Mouse (Mus musculus) spleen, adult 2 months (tissue): ENCODE measurements at regions not wholly inside any gene's neighbourhood (a gene's known extent, or its start where the extent isn't known, plus 50 kb on each side); places are given as distances from the start of the nearest gene placed in this dataset.
"Not testable (repeated sequence)": the region's sequence is repeated elsewhere in the genome, so short reads cannot be mapped to it uniquely, and the experiment has no call there.

Experiments
- DNase-seq, 2 experiments: peaks; one replicate each; pipeline versions ENCODE4 v3.0.0 to v3.0.0-alpha.2; 2012 to 2021; ENCODE audit warnings: low spot score in 2 of 2, low read depth in 1 of 2
- H3K27ac ChIP-seq: fragments of 200-500 bp; 2 replicates; pipeline ENCODE4 v1.5.1; 2012; ENCODE audit warnings: low read length, inconsistent platforms; ENCODE audit not compliant: insufficient read depth
- H3K27me3 ChIP-seq: fragments of 200-500 bp; 2 replicates; pipeline ENCODE4 v1.6.1; 2012; ENCODE audit warnings: mild to moderate bottlenecking, moderate library complexity, low read length, inconsistent platforms; ENCODE audit not compliant: control insufficient read depth, insufficient read depth
- H3K36me3 ChIP-seq: fragments of 200-500 bp; 2 replicates; pipeline ENCODE4 v1.6.1; 2012; ENCODE audit warnings: mild to moderate bottlenecking, low read length, inconsistent platforms; ENCODE audit not compliant: control insufficient read depth, insufficient read depth
- H3K4me1 ChIP-seq: fragments of 200-500 bp; 2 replicates; pipeline ENCODE4 v1.6.1; 2011; ENCODE audit warnings: inconsistent platforms; ENCODE audit not compliant: control insufficient read depth, insufficient read depth, insufficient read length
- H3K4me3 ChIP-seq: fragments of 200-500 bp; 2 replicates; pipeline ENCODE4 v1.5.1; 2011; ENCODE audit warnings: mild to moderate bottlenecking, inconsistent platforms; ENCODE audit not compliant: insufficient read depth, insufficient read length; ENCODE audit errors: extremely low read depth
- CTCF ChIP-seq: fragments of 200-500 bp; IDR thresholded peaks from 2 replicates; pipeline ENCODE4 v1.5.1; 2011; ENCODE audit warnings: mild to moderate bottlenecking, inconsistent platforms; ENCODE audit not compliant: insufficient read depth, insufficient read length, insufficient replicate concordance; ENCODE audit errors: extremely low read depth
- POLR2A ChIP-seq: fragments of 200-500 bp; IDR thresholded peaks from 2 replicates; pipeline ENCODE4 v1.6.1; 2011; ENCODE audit warnings: low read depth, low read length, inconsistent platforms
- WGBS: fragments of 180-500 bp; shearing (Covaris S2); methylation state at CpG from one replicate; pipeline ENCODE4 v1.1.7; 2018; 5-methylcytosine and 5-hydroxymethylcytosine counted together

- H3K27ac ChIP-seq: no peak overlapping the region
- H3K27me3 ChIP-seq: no peaks in the 10 kb centered on the region
- no peak for DNase-seq
- no peak for TF ChIP-seq POLR2A
- TF ChIP-seq CTCF: no peak
- WGBS: 83% methylated on average over 10 of the region's 10 CpGs
- H3K36me3 ChIP-seq: no peaks in the 10 kb centered on the region
- no peaks in the 10 kb centered on the region for H3K4me1 ChIP-seq
- no peak overlapping the region for H3K4me3 ChIP-seq
Measured at GRCm38 (mm10) chr11:40510325-40511239, 184.4 kb downstream of the Mat2b start.

- Histone ChIP-seq H3K27me3 (no peaks in the 10 kb centered on the region), H3K4me3 (no peak overlapping the region), H3K4me1 (no peaks in the 10 kb centered on the region), H3K36me3 (no peaks in the 10 kb centered on the region), H3K27ac (no peak overlapping the region)
- 30% methylated on average over 6 of the region's 6 CpGs for WGBS
- TF ChIP-seq POLR2A (no peak), CTCF (no peak)
- DNase-seq: no peak
Measured at GRCm38 (mm10) chr11:40491599-40491998, 203.4 kb downstream of the Mat2b start.

- not testable (repeated sequence) for H3K36me3 ChIP-seq, H3K27ac ChIP-seq, H3K4me3 ChIP-seq, H3K27me3 ChIP-seq, H3K4me1 ChIP-seq, DNase-seq
- WGBS: 65% methylated on average over 6 of the region's 6 CpGs
Measured at GRCm38 (mm10) chr11:40478171-40478570, 216.8 kb downstream of the Mat2b start.

- H3K4me3 ChIP-seq: no peak overlapping the region
- no peak overlapping the region for H3K27ac ChIP-seq
- no peak for DNase-seq
- H3K27me3 ChIP-seq: no peaks in the 10 kb centered on the region
- TF ChIP-seq POLR2A: no peak
- H3K4me1 ChIP-seq: no peaks in the 10 kb centered on the region
- 41% methylated on average over 7 of the region's 7 CpGs for WGBS
- no peaks in the 10 kb centered on the region for H3K36me3 ChIP-seq
Measured at GRCm38 (mm10) chr11:40477294-40477693, 217.7 kb downstream of the Mat2b start.

GRCm38 (mm10) chr11:40469080-40469705 is 225.8 kb downstream of the Mat2b start:
- no peak for TF ChIP-seq POLR2A
- TF ChIP-seq CTCF: no peak
- H3K4me1 ChIP-seq: no peaks in the 10 kb centered on the region
- no peak overlapping the region for H3K4me3 ChIP-seq
- no peaks in the 10 kb centered on the region for H3K36me3 ChIP-seq
- no peak overlapping the region for H3K27ac ChIP-seq
- no peak for DNase-seq
- WGBS: 36% methylated on average over 6 of the region's 6 CpGs
- no peaks in the 10 kb centered on the region for H3K27me3 ChIP-seq

GRCm38 (mm10) chr11:40456571-40456970 is 238.4 kb downstream of the Mat2b start:
- no peak for DNase-seq
- no peaks in the 10 kb centered on the region for H3K4me1 ChIP-seq
- H3K27me3 ChIP-seq: no peaks in the 10 kb centered on the region
- no peaks in the 10 kb centered on the region for H3K36me3 ChIP-seq
- H3K27ac ChIP-seq: no peak overlapping the region
- TF ChIP-seq CTCF (no peak), POLR2A (no peak)
- no peak overlapping the region for H3K4me3 ChIP-seq
- WGBS: 88% methylated on average over 6 of the region's 6 CpGs

- not testable (repeated sequence) for H3K27ac ChIP-seq, DNase-seq, H3K27me3 ChIP-seq
Measured at GRCm38 (mm10) chr11:40454994-40455393, 240.0 kb downstream of the Mat2b start.

More at GRCm38 (mm10) chr11:40454994-40455393, 240.0 kb downstream of the Mat2b start:
- H3K36me3 ChIP-seq, H3K4me3 ChIP-seq, H3K4me1 ChIP-seq: not testable (repeated sequence)
